Mouse (Mus musculus) lung, postnatal 0 days (tissue): Measurements from ENCODE around the gene Rab11a. TPM values are rescaled to one million over a fixed set of nuclear protein-coding genes. Genes with fewer than 3 reads are reported as not detected.
A peak's percentile ranks its signal among the peaks of the same experiment; 100 is the strongest.

Experiments
- ATAC-seq: fragments of 200-750 bp; cut with Nextera tagmentation; 2 replicates; pipeline ENCODE4 v1.8.0; 2017; ENCODE audit warnings: moderate library complexity
- DNase-seq: peaks from one replicate; pipeline ENCODE4 v3.0.0-alpha.2; 2016; ENCODE audit warnings: low spot score
- H3K27ac ChIP-seq: fragments of 300-500 bp; sonication (generic); 2 replicates; pipeline ENCODE4 v1.5.1; 2014; ENCODE audit warnings: antibody characterized with exemption, mild to moderate bottlenecking, low read length, mixed read lengths
- H3K27me3 ChIP-seq: fragments of 300-500 bp; sonication (generic); replicated peaks from 2 replicates; pipeline ENCODE4 v1.6.1; 2014; ENCODE audit warnings: low read length, mixed read lengths; ENCODE audit not compliant: insufficient read depth
- H3K36me3 ChIP-seq: fragments of 300-500 bp; sonication (generic); 2 replicates; pipeline ENCODE4 v1.6.1; 2014; ENCODE audit warnings: low read length, mixed read lengths; ENCODE audit not compliant: insufficient read depth
- H3K4me1 ChIP-seq: fragments of 300-500 bp; sonication (generic); 2 replicates; pipeline ENCODE4 v1.6.1; 2014; ENCODE audit warnings: antibody characterized with exemption, low read depth, low read length, mixed read lengths; ENCODE audit not compliant: insufficient read depth
- H3K4me2 ChIP-seq: fragments of 300-500 bp; sonication (generic); replicated peaks from 2 replicates; pipeline ENCODE4 v1.6.1; 2014; ENCODE audit warnings: low read depth, mild to moderate bottlenecking, low read length, moderate library complexity, mixed read lengths
- H3K4me3 ChIP-seq: fragments of 300-500 bp; sonication (generic); 2 replicates; pipeline ENCODE4 v1.5.1; 2014; ENCODE audit warnings: low read depth, low read length
- H3K9ac ChIP-seq: fragments of 300-500 bp; sonication (generic); replicated peaks from 2 replicates; pipeline ENCODE4 v1.6.1; 2014; ENCODE audit warnings: low read depth, mild to moderate bottlenecking
- H3K9me3 ChIP-seq: fragments of 300-500 bp; sonication (generic); 2 replicates; pipeline ENCODE4 v1.6.1; 2016; ENCODE audit warnings: low read length, mixed read lengths
- CTCF ChIP-seq: IDR thresholded peaks from 2 replicates; pipeline ENCODE4 v1.5.1; 2016; ENCODE audit warnings: antibody characterized with exemption, mild to moderate bottlenecking
- EP300 ChIP-seq: IDR thresholded peaks from 2 replicates; pipeline ENCODE4 v1.6.1; 2016; ENCODE audit warnings: antibody characterized with exemption, mild to moderate bottlenecking, control low read depth
- WGBS: fragments of 180-500 bp; shearing (Covaris S2); extraction: QIAGEN DNeasy Blood & Tissue Kit; methylation state at CpG from one replicate; pipeline ENCODE4 v1.1.7; 2014; 5-methylcytosine and 5-hydroxymethylcytosine counted together
- polyA plus RNA-seq: library from polyadenylated mRNA; unstranded; fragments of >200 nt; fragmentation: Nextera tagmentation; extraction: Ambion mirVana; gene quantifications from 2 replicates; pipeline ENCODE4 v1.2.1, GENCODE M21; 2015

The Rab11a gene
- polyA plus RNA-seq, 1 experiment from 2014 or later, result 674 TPM

- no peak overlapping the region for H3K27ac ChIP-seq
- no peaks in the 10 kb centered on the region for H3K9me3 ChIP-seq
- ATAC-seq (peak; percentile 20; the same call in 1 of the 2 replicates), DNase-seq (peak; percentile 42)
- no peaks in the 10 kb centered on the region for H3K27me3 ChIP-seq
- WGBS, result 37% methylated on average over 5 of the region's 5 CpGs
- H3K4me3 ChIP-seq, result no peak overlapping the region
- no peak overlapping the region for H3K9ac ChIP-seq
- TF ChIP-seq CTCF, result no peak
- no peak for TF ChIP-seq EP300
- H3K4me2 ChIP-seq, result no peak overlapping the region
- no peaks in the 10 kb centered on the region for H3K36me3 ChIP-seq
- peaks cover 3% of the 10 kb centered on the region; the same call in 1 of the 2 replicates for H3K4me1 ChIP-seq
Observed at GRCm38 (mm10) chr9:64771236-64771635, 33.7 kb upstream of the Rab11a start.

DNA sequence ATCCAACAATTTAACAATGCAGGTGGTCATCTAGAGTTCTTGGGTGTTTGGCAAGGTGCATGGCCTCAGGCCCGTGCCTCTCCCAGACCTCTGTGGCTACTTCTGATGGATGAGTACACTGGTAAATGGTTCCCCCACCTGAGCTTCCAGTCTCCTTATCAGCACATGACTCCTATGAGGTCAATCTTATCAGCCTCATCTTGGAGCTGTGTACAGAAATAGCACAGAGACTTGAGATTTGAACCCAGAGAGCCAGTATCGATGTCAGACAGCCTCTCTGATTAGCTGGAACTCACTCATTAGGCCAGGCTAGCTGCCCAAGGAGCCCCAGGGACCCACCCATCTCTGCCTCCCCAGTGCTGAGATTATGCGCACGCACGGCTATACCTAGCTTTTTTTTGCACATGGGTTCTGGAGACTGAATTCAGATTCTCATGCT is 32.9 kb upstream of the Rab11a start:
- no peak for TF ChIP-seq EP300
- no peak for TF ChIP-seq CTCF
- H3K9ac ChIP-seq, result no peak overlapping the region
- H3K27me3 ChIP-seq, result no peaks in the 10 kb centered on the region
- peaks cover 3% of the 10 kb centered on the region; the same call in 1 of the 2 replicates for H3K4me1 ChIP-seq
- H3K9me3 ChIP-seq, result no peaks in the 10 kb centered on the region
- H3K27ac ChIP-seq, result no peak overlapping the region
- WGBS, result 62% methylated on average over 5 of the region's 5 CpGs
- H3K4me3 ChIP-seq, result no peak overlapping the region
- no peaks in the 10 kb centered on the region for H3K36me3 ChIP-seq
- no peak overlapping the region for H3K4me2 ChIP-seq
- ATAC-seq, result no peak
- no peak for DNase-seq

DNA sequence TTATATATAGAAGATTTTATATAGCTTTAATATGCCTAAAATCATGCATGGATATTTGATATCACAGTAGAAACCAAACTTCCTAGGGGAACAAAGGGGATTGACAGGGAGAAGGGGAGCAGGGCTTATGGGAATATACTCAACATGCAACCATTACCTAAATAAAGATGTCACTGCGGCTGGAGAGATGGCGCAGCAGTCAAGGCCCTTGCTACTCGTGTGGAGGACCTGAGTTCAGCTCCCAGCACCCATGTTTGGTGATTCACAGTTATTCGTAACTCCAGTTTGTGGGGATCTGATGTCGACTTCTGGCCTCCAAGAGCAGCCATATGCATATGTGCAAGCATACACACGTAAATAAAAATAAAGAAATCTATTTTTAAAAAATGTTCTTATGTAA is 32.4 kb upstream of the Rab11a start:
- H3K9ac ChIP-seq, result no peak overlapping the region
- no peaks in the 10 kb centered on the region for H3K27me3 ChIP-seq
- TF ChIP-seq EP300, result no peak
- H3K4me2 ChIP-seq, result no peak overlapping the region
- WGBS, result 88% methylated on average over 6 of the region's 6 CpGs
- H3K9me3 ChIP-seq, result no peaks in the 10 kb centered on the region
- H3K36me3 ChIP-seq, result no peaks in the 10 kb centered on the region
- no peak for ATAC-seq
- no peak overlapping the region for H3K27ac ChIP-seq
- peaks cover under 1% of the 10 kb centered on the region; the same call in 1 of the 2 replicates for H3K4me1 ChIP-seq
- no peak for DNase-seq
- no peak overlapping the region for H3K4me3 ChIP-seq

- TF ChIP-seq EP300 (no peak), CTCF (peak; percentile 71)
- ATAC-seq, result no peak
- Histone ChIP-seq H3K27ac (no peak overlapping the region), H3K36me3 (no peaks in the 10 kb centered on the region), H3K27me3 (no peaks in the 10 kb centered on the region), H3K4me1 (no peaks in the 10 kb centered on the region), H3K9me3 (no peaks in the 10 kb centered on the region), H3K4me3 (no peak overlapping the region), H3K4me2 (no peak overlapping the region), H3K9ac (no peak overlapping the region)
- 42% methylated on average over 9 of the region's 9 CpGs for whole genome bisulfite sequencing
- peak; percentile 85 for DNase-seq
Observed at GRCm38 (mm10) chr9:64769066-64769695, 31.6 kb upstream of the Rab11a start.

GRCm38 (mm10) chr9:64767796-64768195 is 30.2 kb upstream of the Rab11a start:
- no peak overlapping the region for H3K27ac ChIP-seq
- no peak overlapping the region for H3K9ac ChIP-seq
- WGBS, result 28% methylated on average over 1 of the region's 1 CpGs
- H3K4me1 ChIP-seq, result no peaks in the 10 kb centered on the region
- TF ChIP-seq CTCF (no peak), EP300 (no peak)
- ATAC-seq, result no peak
- H3K9me3 ChIP-seq, result no peaks in the 10 kb centered on the region
- no peaks in the 10 kb centered on the region for H3K27me3 ChIP-seq
- DNase-seq, result no peak
- H3K4me3 ChIP-seq, result no peak overlapping the region
- H3K4me2 ChIP-seq, result no peak overlapping the region
- H3K36me3 ChIP-seq, result no peaks in the 10 kb centered on the region

DNA sequence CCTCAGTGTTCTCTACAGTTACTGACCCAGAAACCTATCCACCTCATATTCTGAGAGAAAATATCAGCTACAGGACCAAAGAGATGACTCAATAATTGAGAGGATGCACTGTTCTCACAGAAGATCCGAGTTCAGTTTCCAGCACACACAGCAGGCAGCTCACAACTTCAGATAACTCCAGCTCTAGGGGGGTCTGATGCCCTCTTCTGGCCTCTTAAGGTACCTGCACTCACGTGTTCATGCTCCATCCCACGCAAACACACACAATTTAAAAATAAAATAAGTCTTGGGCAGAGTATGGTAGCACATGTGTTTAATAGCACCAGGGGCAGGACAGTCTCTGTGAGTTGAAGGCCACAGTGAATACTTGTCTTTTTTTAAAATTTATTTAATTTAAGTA is 28.6 kb upstream of the Rab11a start:
- no peak overlapping the region for H3K4me3 ChIP-seq
- no peak for TF ChIP-seq CTCF
- no peak for TF ChIP-seq EP300
- WGBS, result 90% methylated on average over 3 of the region's 3 CpGs
- DNase-seq, result no peak
- no peak overlapping the region for H3K27ac ChIP-seq
- H3K9ac ChIP-seq, result no peak overlapping the region
- H3K9me3 ChIP-seq, result no peaks in the 10 kb centered on the region
- no peaks in the 10 kb centered on the region for H3K36me3 ChIP-seq
- H3K4me2 ChIP-seq, result no peak overlapping the region
- no peak for ATAC-seq
- H3K27me3 ChIP-seq, result no peaks in the 10 kb centered on the region
- H3K4me1 ChIP-seq, result no peaks in the 10 kb centered on the region
